Mouse (Mus musculus): ENCODE results near the gene Parp16. TPM values are rescaled to one million over a fixed set of nuclear protein-coding genes. Genes with fewer than 3 reads are reported as not detected.
A peak's percentile ranks its signal among the peaks of the same experiment; 100 is the strongest.

Parp16 gene
- polyA plus RNA-seq, 1 experiment: 7.6 TPM

DNA sequence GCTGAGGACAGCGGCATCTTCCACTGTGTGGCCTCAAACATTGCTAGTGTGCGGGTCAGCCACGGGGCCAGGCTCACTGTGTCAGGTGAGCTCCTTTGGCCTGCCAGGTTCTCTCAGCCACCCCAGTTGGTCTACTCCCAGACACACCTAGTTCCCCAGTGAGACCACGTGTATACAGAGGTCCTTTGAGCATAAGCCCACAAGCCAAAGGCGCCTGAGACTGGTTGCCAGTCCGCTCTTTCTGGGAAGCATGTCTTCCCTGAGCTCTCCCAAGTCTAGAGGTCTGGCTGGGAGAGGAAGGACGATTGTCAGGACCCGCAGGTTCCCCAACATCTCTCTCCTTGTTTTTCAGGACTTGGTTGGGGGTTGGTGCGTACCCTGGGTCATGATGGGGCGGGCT is 17.2 kb upstream of the Parp16 start:
- no peak for DNase-seq (ENCODE audit: low read depth, low spot score)
- 87% methylated on average over 10 of the region's 10 CpGs for WGBS

DNA sequence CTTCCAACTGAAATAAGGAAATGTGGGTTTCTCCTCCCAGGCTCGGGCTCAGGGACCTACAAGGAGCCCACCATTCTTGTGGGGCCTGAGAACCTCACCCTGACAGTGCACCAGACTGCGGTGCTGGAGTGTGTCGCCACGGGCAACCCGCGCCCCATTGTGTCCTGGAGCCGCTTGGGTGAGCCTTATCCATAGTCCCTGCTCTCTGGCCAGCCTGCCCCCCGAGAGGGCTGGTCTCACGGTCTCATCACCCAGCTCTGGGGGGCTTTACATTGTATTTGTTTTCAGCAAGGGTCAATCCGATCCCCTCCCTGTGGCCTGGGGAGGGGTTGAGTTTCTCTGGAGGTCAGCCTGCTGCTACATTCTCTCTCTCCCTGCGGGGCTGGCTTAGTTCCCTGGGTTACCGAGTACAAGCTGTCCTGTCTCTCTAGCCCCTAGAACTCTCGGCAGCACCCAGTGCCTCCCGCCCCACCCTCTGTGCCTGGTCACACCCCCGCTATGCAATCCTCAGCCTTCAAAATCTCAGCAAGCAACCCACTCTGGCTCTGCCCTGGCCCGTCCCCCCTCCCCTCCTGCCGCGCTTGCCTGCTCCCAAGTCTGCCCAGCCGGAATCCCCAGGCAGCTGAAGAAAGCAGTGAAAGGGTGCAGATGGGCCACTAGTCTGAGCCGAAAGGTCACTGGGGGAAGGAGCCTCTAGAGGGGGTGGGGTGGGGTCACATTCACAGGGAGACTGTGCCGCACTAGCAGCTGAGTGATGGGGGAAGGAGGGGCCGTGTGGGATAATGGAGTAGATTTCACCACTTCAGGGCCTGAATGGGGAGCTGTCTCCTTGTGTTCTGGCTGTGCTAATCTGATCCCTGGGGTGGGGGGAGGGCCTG is 16.6 kb upstream of the Parp16 start:
- no peak for DNase-seq (ENCODE audit: low read depth, low spot score)
- WGBS: 44% methylated on average over 22 of the region's 22 CpGs

DNA sequence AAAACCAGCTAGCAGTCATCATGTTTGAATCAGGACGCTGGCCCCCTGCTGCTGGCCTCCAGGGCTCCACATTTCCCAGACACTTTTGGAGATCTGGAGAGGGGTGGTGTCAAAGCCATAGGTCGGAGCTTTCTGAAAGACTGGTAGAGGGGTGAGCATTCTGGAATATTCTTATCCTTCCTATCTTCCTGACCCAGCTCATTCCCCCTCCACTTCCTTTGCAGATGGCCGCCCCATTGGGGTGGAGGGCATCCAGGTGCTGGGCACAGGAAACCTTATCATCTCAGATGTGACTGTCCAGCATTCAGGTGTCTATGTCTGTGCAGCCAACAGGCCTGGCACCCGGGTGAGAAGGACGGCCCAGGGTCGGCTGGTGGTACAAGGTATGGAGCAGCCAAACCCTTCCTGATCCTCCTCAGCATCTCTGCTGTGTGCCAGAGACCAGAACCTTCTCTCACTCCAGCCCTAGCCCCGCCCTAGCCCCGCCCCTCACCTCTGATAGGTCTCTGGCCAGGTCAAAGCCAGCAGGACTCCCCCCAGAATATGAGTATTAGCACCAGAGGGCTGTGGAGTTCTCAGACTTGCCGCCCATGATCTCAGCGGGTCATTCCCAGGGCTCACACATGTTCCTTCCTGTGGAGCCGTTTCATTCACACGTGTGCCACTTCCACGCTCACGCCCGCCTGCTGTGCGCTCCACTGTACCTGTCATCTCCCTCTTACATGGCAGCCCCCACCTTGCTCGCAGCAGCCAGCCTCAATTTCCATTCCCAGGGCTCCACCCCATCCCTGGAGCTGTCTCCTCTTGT is 15.1 kb upstream of the Parp16 start:
- no peak for DNase-seq (ENCODE audit: low read depth, low spot score)
- WGBS: 48% methylated on average over 17 of the region's 17 CpGs

DNA sequence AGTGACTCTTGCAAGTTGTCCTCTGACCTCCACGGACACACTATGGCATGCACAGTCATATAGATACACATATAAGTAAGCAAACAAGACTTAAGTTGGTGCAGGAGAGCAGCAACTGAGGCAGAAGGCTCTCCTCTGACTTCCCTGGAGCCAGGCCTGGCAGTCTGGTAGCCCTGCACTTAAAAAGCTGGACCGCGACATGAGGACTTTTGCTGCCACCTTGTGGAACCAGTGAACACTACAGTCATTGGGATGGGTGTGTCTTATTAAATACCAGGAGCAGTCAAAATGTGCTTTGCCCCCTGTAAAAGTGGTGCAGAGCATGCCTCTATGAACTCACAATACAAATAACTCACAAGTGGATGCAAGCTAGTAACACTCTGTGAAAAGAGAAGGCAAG is 6.6 kb upstream of the Parp16 start:
- DNase-seq (ENCODE audit: low read depth, low spot score): peak; percentile 96

DNA sequence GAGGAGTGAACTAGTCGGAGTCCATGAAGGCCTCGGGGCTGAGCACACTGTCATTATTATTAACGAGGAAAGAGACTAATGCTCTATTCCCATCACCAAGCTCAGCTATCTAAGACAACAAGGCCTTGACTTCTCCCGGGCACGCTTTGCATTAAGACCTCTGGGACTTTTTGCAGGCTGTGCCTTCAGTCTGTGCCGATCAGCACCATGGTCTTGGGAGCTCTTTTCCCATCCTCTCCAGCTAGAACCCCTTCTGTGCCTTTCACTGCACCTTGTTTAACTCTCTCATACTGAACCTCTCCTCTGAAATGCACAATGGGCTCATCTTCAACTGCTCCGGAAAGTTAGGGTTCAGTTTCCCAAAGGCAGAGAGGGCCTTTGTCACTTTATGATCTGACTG is 4.8 kb upstream of the Parp16 start:
- WGBS: 66% methylated on average over 7 of the region's 7 CpGs
- DNase-seq (ENCODE audit: low read depth, low spot score): no peak

More for the DNA sequence above, 6.6 kb upstream of the Parp16 start:
- WGBS: 7% methylated on average over 3 of the region's 3 CpGs

DNA sequence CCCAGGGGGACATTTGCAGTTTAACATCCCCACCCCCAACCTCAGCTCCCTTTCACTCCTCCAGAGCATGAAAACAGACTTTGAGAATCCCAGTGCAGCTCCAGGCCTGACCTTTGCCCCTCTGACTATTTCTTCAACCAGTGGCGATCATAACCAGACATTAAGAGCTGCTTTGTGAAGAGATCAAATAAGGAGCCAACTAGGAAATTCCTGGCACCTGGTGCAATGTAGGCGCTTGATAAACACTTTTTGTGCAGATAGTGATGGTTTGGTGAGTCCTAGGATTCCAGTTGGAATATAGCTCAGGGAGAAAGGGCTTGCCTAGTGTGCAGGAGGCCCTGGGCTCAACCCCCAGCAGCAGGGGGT is 3.8 kb upstream of the Parp16 start:
- WGBS: 33% methylated on average over 2 of the region's 2 CpGs
- DNase-seq (ENCODE audit: low read depth, low spot score): no peak

DNA sequence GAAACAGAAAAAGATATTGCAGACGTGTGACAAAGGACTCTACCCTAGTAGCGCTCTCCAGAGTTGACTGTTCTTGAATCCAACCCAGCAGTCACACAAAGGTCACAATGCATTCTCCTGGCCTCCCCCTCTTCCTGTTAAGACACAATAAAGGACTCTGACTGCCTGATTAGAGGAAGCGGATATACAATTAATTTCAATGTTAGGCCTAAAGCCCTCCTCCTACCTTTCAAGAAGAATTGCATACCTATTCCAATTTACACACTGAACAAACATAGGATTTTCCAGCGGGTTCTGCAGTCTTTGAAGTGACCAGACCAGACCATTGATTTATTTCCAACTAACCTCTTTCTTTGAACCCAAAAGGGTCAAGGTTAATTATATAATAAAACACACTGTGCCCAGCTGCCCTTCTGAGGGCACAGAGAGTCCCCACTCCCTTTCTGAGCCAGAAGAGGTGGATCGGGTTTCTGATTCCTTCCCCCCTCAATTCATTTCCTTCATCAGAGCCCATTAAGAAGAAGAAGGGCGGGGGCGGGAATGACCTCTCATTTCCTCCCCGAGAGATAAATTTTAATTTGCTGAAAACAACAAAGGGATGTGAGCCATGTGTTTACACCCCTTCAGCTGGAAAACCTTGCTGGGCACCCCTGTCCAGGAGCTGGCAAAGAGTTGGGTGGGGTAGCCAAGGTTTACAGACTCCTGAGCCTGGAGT is 3.2 kb upstream of the Parp16 start:
- DNase-seq (ENCODE audit: low read depth, low spot score): no peak

DNA sequence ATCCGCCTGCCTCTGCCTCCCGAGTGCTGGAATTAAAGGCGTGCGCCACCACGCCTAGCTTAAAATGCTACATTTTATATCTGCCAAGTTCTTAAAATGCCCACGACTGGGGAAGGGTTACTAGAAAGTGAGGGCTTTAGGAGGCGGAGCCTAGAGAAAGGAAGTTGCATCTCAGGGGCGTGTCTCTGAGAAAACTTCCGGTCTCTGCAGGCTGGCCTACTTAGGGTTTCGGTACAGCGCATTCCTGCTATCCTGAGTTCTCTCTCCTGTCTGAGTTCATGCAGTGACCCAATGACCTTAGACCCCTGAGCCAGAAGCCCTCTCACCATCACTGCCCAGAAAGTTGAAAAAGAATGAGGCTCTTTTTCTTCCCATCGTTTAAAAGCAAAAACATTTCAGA is 1.9 kb upstream of the Parp16 start:
- 71% methylated on average over 12 of the region's 12 CpGs for WGBS
- no peak for DNase-seq (ENCODE audit: low read depth, low spot score)

More for the DNA sequence above, 3.2 kb upstream of the Parp16 start:
- WGBS: 40% methylated on average over 8 of the region's 8 CpGs

DNA sequence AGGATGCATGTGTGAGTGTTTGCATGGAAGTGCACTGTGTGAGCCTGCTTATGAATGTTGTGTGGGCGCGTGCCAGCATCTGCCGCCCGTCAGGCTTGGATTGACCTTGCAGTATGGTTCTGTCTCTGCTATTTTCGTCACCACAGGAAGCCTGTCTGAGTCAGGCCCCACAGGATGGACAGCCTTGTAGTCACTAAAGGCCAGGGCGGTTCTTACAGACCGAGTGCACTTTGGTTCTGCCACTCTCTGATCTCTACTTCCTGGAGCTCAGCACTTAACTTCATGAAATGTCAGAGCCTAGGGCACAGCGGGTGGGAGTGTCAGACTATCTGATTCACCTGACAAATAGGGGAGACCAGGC is 448 bp downstream of the Parp16 start:
- WGBS: 6% methylated on average over 8 of the region's 8 CpGs
- DNase-seq (ENCODE audit: low read depth, low spot score): no peak

DNA sequence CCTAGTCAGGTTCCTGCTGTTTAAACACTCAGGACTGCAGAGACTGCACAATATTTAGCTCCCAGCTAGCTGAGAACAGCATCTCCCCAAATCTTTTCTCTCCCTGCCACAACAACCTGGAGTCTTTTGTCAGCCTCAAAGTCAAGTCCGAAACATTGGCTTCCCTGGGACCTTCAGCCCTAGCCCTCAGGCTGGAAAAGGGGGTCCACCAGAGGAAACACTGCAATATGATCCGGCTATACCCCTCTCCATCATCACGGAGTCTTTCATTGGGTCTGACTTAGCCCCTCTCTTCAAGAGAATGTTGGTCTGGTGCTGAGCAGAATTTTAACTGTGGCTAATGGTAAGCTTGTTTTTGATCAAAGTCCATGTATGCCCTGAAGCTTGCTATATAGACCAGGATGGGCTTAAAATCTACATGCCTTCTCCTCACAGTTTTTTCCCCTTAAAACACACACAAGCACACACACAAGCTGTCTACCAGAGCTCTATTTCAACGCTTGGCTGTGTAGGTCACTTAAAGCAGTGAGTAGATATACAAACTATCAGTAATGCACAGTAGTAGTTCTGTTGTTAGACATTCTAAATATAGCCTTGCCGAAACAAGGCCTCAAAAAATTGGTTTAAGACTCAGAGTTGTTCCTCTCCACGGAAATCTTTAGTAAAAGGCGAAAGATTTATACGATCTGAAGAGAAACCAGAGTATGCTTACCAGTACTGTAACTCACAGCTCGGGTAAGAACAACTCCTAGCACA is 1.0 kb downstream of the Parp16 start:
- WGBS: 4% methylated on average over 9 of the region's 9 CpGs
- no peak for DNase-seq (ENCODE audit: low read depth, low spot score)

DNA sequence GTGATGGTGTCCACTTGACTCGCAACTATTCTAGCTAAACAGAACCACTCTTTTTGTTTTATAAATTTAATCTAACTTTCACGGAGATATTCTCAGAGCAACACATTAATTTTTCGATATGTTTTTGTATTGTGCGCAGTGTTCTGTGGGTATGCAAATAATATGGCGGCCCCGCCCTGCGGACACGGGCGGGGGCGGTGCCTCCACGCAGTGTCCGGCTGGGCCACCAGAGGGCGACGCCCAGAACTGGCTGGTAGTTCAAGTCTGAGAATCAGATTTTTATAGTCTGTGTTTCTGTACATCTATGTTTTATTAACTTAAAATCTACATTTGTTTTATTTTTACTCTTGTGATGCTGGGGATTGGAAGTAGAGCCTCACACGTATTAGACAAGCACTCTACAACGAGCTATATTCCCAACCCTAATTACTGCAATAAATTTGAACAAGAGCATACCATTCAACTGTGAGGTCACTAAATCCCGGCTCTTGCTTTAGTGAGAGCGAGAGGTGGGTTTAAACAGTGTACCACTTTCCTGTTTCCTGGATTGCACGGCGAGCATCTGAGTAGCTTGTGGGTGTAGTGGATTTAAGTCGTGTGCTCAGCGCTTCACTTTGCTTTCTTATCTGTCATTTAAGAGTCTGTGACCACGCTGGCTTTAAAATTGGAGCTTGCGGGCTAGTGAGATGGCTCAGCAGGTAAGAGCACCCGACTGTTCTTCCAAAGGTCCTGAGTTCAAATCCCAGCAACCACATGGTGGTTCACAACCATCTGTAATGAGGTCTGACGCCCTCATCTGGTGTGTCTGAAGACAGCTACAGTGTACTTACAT is 1.8 kb downstream of the Parp16 start:
- 8% methylated on average over 26 of the region's 26 CpGs for WGBS
- DNase-seq (ENCODE audit: low read depth, low spot score): no peak

DNA sequence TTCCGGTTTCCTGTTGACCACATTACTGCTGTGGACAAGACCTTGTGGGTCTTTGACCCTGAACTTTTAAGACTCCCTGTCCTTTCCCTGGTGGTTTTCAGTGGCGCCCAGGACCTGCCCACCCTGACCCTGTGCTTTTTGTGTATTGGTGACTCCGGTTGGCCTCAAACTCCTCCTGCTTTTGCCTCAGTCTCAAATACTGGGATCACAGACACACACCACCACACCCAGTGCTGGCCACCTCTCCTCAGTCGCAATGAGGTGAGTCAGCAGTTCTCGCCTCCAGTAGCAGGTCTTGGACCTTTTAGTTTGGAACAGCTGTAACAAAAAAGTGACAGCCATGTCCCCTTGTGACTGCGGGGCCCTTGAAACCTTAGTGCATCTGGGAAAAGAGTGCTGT is 2.7 kb downstream of the Parp16 start:
- DNase-seq (ENCODE audit: low read depth, low spot score): no peak
- WGBS: 67% methylated on average over 6 of the region's 6 CpGs

DNA sequence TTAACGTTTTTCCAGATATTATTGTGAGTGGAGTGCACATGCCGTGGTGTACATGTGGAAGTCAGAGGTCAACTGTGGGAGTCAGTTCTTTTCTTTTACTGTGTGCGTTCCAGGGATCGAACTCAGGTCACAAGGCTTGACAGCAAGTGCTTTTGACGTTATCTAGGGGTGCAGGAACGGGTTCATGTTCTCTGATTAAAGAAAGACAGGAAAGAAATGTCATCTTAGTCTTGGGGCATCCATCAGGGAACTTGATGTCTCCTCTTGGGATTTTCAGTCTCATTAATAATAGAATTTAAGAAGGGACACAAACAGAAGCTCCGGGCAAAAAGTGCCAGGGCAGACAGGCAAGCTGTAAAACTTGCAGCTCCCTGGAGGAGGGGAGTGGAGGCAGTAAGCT is 4.6 kb downstream of the Parp16 start:
- 58% methylated on average over 7 of the region's 7 CpGs for WGBS

DNA sequence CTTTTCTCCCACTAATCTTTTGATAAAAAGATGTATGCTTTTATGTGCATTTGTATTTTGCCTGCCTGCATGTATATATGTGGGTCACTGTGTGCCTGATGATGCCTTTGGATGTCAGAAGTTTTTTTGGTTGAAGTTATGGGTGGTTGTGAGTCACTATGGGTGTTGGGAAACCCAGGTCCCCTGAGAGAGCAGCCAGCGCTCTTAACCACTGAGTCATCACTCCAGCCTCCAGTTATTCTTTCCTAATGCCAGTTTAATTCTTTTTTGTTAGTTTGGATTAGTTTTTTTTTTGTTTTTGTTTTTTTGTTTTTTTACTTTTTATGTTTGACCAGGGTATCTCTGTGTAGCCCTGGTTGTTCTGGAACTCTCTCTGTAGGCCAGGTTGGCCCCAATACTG is 5.5 kb downstream of the Parp16 start:
- WGBS: 50% methylated on average over 1 of the region's 1 CpGs
- no peak for DNase-seq (ENCODE audit: low read depth, low spot score)

More for the DNA sequence above, 4.6 kb downstream of the Parp16 start:
- no peak for DNase-seq (ENCODE audit: low read depth, low spot score)

DNA sequence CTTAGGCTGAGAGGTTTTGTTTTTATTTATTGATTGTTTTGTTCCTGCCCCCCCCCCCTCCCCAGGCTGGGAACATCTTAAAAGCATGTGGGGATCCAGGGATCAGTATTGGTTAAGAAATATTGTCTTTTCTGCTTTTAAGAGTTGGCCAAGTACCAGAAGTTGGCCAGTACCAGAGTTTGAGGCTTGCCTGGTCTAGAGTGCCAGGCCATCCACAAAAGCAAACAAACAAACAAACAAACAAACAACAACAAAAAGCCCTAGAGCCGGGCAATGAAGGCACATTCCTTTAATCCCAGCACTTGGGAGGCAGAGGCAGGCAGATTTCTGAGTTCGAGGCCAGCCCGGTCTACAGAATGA is 5.8 kb downstream of the Parp16 start:
- 41% methylated on average over 3 of the region's 3 CpGs for WGBS

DNA sequence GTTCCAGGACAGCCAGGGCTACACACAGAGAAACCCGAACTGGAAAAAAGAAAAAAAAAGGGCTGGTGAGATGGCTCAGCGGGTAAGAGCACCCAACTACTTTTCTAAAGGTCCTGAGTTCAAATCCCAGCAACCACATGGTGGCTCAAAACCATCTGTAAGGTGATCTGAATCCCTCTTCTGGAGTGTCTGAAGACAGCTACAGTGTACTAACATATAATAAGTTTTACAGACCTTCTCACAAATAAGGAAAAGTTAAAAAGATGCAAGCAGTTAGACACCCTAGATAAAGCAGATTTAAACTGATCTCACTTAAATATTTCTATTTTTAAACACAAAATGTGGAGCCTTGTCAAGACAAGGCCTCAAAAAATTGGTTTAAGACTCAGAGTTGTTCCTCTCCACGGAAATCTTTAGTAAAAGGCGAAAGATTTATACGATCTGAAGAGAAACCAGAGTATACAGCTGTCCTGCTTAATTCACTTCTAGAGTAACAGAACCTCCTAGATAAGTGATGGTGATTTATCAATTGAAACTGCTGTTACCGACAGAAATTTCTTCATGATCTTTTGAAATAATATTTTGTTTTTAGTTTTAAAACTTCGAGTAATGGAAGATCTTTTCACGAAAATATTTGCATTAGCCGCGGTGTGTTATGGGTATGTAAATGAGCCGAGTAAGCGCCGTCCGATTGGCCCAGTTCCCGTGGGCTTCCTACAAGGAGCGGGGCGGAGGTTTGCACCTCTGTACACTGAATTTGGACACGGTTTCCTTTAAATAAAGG is 6.4 kb downstream of the Parp16 start:
- WGBS: 2% methylated on average over 18 of the region's 18 CpGs
- DNase-seq (ENCODE audit: low read depth, low spot score): no peak

More for the DNA sequence above, 5.8 kb downstream of the Parp16 start:
- DNase-seq (ENCODE audit: low read depth, low spot score): no peak

DNA sequence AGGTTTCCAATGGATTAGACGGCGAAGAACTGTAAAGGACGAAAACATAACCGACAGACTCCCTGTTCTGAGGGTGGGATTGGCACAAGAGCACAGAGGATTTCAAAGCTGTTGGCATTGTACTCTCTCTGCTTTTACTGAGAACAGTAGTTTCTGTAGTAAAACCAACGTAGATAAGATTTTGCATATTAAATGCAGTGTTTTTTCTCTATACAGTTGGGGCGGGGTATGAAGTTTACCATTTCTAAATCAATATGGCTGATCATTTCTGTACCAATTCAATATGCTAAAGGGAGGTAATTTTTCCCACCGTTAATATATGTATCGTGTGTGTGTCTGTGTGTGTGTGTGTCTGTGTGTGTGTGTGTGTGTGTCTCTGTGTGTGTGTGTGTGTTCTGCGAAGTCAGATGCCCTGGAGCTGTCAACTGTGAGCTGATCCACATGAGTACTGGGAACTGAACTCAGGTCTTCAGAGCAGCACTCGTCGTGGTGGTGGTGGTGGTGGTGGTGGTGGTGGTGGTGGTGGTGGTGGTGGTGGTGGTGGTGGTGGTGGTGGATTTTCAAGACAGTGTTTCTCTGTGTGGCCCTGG is 7.1 kb downstream of the Parp16 start:
- no peak for DNase-seq (ENCODE audit: low read depth, low spot score)
- 14% methylated on average over 10 of the region's 11 CpGs for WGBS
